Mouse (Mus musculus) ES-Bruce4 (cell line): ENCODE data around the gene Rnls.

ENCODE experiments used
- CTCF ChIP-seq: IDR thresholded peaks from one replicate; pipeline ENCODE4 v1.8.1; 2011; ENCODE audit warnings: low read depth, low read length
- POLR2A ChIP-seq: IDR thresholded peaks from one replicate; pipeline ENCODE4 v1.8.1; 2011; ENCODE audit warnings: low read length; ENCODE audit not compliant: insufficient read depth

DNA sequence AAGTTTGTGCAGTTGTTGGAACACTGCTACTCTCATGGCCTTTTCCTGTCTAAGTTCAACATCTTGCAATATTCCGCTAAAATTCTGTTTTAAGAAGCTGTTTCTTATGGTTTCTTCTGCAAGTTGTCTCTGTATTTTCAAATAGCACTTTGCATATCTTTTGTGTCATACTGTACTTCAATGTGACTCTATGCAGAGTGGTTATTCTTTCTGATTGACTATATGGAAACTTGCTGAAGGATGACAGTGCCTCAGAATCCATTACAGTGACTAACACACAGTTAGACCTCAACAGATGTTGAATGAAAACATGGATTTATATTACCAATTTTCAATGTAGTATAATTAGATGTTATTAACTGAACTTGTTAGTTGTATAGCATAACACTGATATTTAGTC lies 232.9 kb downstream of the Rnls start:
- TF ChIP-seq POLR2A (no peak), CTCF (no peak)
